8 mouse cellular contexts compared by ENCODE assay signal in genomic region chr4:53594204-53594603, GRCm38 (mm10). TPM values are rescaled to one million over a fixed set of nuclear protein-coding genes. Genes with fewer than 3 reads are reported as not detected.
DNase-seq lines count a peak whose midpoint lies in the region; ATAC-seq and TF ChIP-seq lines count a peak whose summit lies in the region.

No protein-coding gene starts in this region.

- peak; percentile 74 for TF ChIP-seq CTCF in brain, embryonic 14.5 days (IDR thresholded peaks at IDR 0.05; ENCODE audit: borderline replicate concordance, extremely low read depth, insufficient read depth, insufficient read length)

- ATAC-seq in neural tube, embryonic 11.5 days (ENCODE audit: insufficient read depth, low FRiP score, low TSS enrichment) = no peak
- peak; percentile 70; the same call in 1 of the 2 replicates for ATAC-seq in forebrain, embryonic 13.5 days
- peak; percentile 81 for ATAC-seq in megakaryocyte progenitor cell, adult 5-6 weeks (replicated peaks; ENCODE audit: poor library complexity)

- H3K4me3 ChIP-seq in neural tube, embryonic 11.5 days (ENCODE audit: low read depth, low read length) = no peak overlapping the region
- H3K4me3 ChIP-seq in forebrain, embryonic 13.5 days = no peak overlapping the region

- no peaks in the 10 kb centered on the region for H3K36me3 ChIP-seq in neural tube, embryonic 11.5 days (ENCODE audit: control insufficient read depth, insufficient read depth, low read length)
- H3K36me3 ChIP-seq in forebrain, embryonic 13.5 days (ENCODE audit: poor library complexity, severe bottlenecking) = no peaks in the 10 kb centered on the region

- peak; percentile 53 for DNase-seq in neural tube, embryonic 11.5 days (ENCODE audit: low spot score)
- DNase-seq in neural tube, embryonic 10.5 days (ENCODE audit: extremely low spot score, low spot score) = no peak
- peak; percentile 90 for DNase-seq in brain, embryonic 14.5 days (ENCODE audit: low read depth)
- peak; percentile 32 for DNase-seq in heart, postnatal 25 days (ENCODE audit: low spot score)
- DNase-seq in layer of hippocampus, postnatal 36 days = peak; percentile 45 to 51
- DNase-seq in skeletal muscle tissue, adult 2 months (ENCODE audit: low read depth, low spot score) = peak; percentile 57

- no peak overlapping the region for H3K4me2 ChIP-seq in neural tube, embryonic 11.5 days (ENCODE audit: low read depth)
- H3K4me2 ChIP-seq in forebrain, embryonic 13.5 days = no peak overlapping the region

- no peaks in the 10 kb centered on the region for H3K9me3 ChIP-seq in neural tube, embryonic 11.5 days (ENCODE audit: control insufficient read depth, low read length)
- H3K9me3 ChIP-seq in forebrain, embryonic 13.5 days (replicated peaks) = no peaks in the 10 kb centered on the region

- H3K9ac ChIP-seq in neural tube, embryonic 11.5 days (ENCODE audit: low read length) = no peak overlapping the region
- no peak overlapping the region for H3K9ac ChIP-seq in forebrain, embryonic 13.5 days

- no peak for TF ChIP-seq POLR2A in brain, embryonic 14.5 days (IDR thresholded peaks at IDR 0.05; ENCODE audit: borderline replicate concordance, extremely low read depth, insufficient read depth, insufficient read length, poor library complexity, severe bottlenecking)

- H3K4me1 ChIP-seq in neural tube, embryonic 11.5 days (ENCODE audit: control insufficient read depth, insufficient read depth, low read length) = no peaks in the 10 kb centered on the region
- no peaks in the 10 kb centered on the region for H3K4me1 ChIP-seq in forebrain, embryonic 13.5 days

- WGBS in neural tube, embryonic 11.5 days = 33% methylated on average over 4 of the region's 4 CpGs
- WGBS in forebrain, embryonic 13.5 days = 26% methylated on average over 4 of the region's 4 CpGs

- H3K27ac ChIP-seq in neural tube, embryonic 11.5 days (ENCODE audit: low read depth, low read length) = no peak overlapping the region
- H3K27ac ChIP-seq in forebrain, embryonic 13.5 days = no peak overlapping the region

- intact Hi-C loops in heart, postnatal 25 days (cut with DNase I) = loop anchor here (2.0 to 10.0 kb wide), 4 partner anchors 49 to 482 kb away; no protein-coding TSS in a partner anchor

- no peaks in the 10 kb centered on the region for H3K27me3 ChIP-seq in neural tube, embryonic 11.5 days (ENCODE audit: control insufficient read depth, insufficient read depth, low read length)
- no peaks in the 10 kb centered on the region for H3K27me3 ChIP-seq in forebrain, embryonic 13.5 days

RNA-seq across cellular contexts. Expression of gene Fsd1l, which starts 37.1 kb away (rescaled TPM):
- 17.6 and 19.4 TPM in 2 replicates for polyA plus RNA-seq in neural tube, embryonic 11.5 days (2014; fragmentation: Nextera tagmentation; extraction: Ambion mirVana)
- polyA plus RNA-seq in brain, embryonic 14.5 days (2012; rRNA removed) = 24.9 and 27.1 TPM in 2 replicates
- 48.1 and 56.1 TPM in 2 replicates for polyA plus RNA-seq in forebrain, embryonic 13.5 days (2015; fragmentation: Nextera tagmentation; extraction: Ambion mirVana)
- total RNA-seq in heart, postnatal 25 days (2021) = 10 to 100 TPM; 46.3 to 46.8 TPM
- 10 to 100 TPM; 32.8 to 35.4 TPM for total RNA-seq in layer of hippocampus, postnatal 36 days (2021)
- total RNA-seq in megakaryocyte progenitor cell, adult 5-6 weeks (2015) = 1.9 and 2.0 TPM in 2 replicates
- total RNA-seq in megakaryocyte progenitor cell, adult 5-6 weeks (2017) = 2.9 and 3.8 TPM in 2 replicates

Comparison
In these comparisons a context has a peak if more than half of its experiments do, and no peak if none do; other contexts are left out.
1. RNA of gene Fsd1l, which starts 37.1 kb away (total RNA-seq): 46.3 to 46.8 TPM in heart, postnatal 25 days and 32.8 to 35.4 TPM in layer of hippocampus, postnatal 36 days; 1.9 to 3.8 TPM in megakaryocyte progenitor cell, adult 5-6 weeks; every median in the first group is over 4 times any median in the second.